Mouse (Mus musculus) embryo, embryonic 9.5 days (tissue): Measurements from ENCODE around the gene Ahnak.
"Not testable (repeated sequence)": the region's sequence is repeated elsewhere in the genome, so short reads cannot be mapped to it uniquely, and the experiment has no call there.

Experiments used
- DNase-seq: peaks from one replicate; pipeline ENCODE4 v3.0.0-alpha.2; 2017; ENCODE audit errors: extremely low spot score

Ahnak gene

GRCm38 (mm10) chr19:8994813-8995607, 5.9 kb downstream of the Ahnak start:
- no peak for DNase-seq

GRCm38 (mm10) chr19:8996601-8997000, 7.5 kb downstream of the Ahnak start:
- DNase-seq, result no peak

- no peak for DNase-seq
Observed at GRCm38 (mm10) chr19:8997546-8997945, 8.5 kb downstream of the Ahnak start.

- DNase-seq, result no peak
Observed at GRCm38 (mm10) chr19:8998546-8998945, 9.5 kb downstream of the Ahnak start.

GRCm38 (mm10) chr19:8999223-8999622, 10.1 kb downstream of the Ahnak start:
- no peak for DNase-seq

- not testable (repeated sequence) for DNase-seq
Observed at GRCm38 (mm10) chr19:9006915-9007314, 17.8 kb downstream of the Ahnak start.

GRCm38 (mm10) chr19:9019298-9019697, 30.2 kb downstream of the Ahnak start:
- DNase-seq, result no peak

GRCm38 (mm10) chr19:9023021-9023778, 34.1 kb downstream of the Ahnak start:
- DNase-seq, result no peak

GRCm38 (mm10) chr19:9025562-9026257, 36.6 kb downstream of the Ahnak start:
- DNase-seq, result no peak

- DNase-seq, result no peak
Observed at GRCm38 (mm10) chr19:9026634-9027033, 37.5 kb downstream of the Ahnak start.

GRCm38 (mm10) chr19:9027795-9028194, 38.7 kb downstream of the Ahnak start:
- DNase-seq, result peak; percentile 23

- DNase-seq, result no peak
Observed at GRCm38 (mm10) chr19:9028375-9028774, 39.3 kb downstream of the Ahnak start.

GRCm38 (mm10) chr19:9029640-9030262, 40.7 kb downstream of the Ahnak start:
- DNase-seq, result no peak

GRCm38 (mm10) chr19:9032502-9033129, 43.5 kb downstream of the Ahnak start:
- DNase-seq, result no peak

GRCm38 (mm10) chr19:9033412-9034340, 44.6 kb downstream of the Ahnak start:
- DNase-seq, result no peak

- no peak for DNase-seq
Observed at GRCm38 (mm10) chr19:9034480-9034879, 45.4 kb downstream of the Ahnak start.

GRCm38 (mm10) chr19:9035101-9035500, 46.0 kb downstream of the Ahnak start:
- DNase-seq, result no peak

GRCm38 (mm10) chr19:9038136-9038535, 49.1 kb downstream of the Ahnak start:
- DNase-seq, result no peak

GRCm38 (mm10) chr19:9039266-9039665, 50.2 kb downstream of the Ahnak start:
- DNase-seq, result no peak

- no peak for DNase-seq
Observed at GRCm38 (mm10) chr19:9039928-9040327, 50.8 kb downstream of the Ahnak start.
